Mouse (Mus musculus): Measurements from ENCODE around the gene Fam222b. TPM values are rescaled to one million over a fixed set of nuclear protein-coding genes. Genes with fewer than 3 reads are reported as not detected.
A peak's percentile ranks its signal among the peaks of the same experiment; 100 is the strongest.

Gene Fam222b
- polyA plus RNA-seq, 2 experiments, result 11.7 to 13.3 TPM

DNA sequence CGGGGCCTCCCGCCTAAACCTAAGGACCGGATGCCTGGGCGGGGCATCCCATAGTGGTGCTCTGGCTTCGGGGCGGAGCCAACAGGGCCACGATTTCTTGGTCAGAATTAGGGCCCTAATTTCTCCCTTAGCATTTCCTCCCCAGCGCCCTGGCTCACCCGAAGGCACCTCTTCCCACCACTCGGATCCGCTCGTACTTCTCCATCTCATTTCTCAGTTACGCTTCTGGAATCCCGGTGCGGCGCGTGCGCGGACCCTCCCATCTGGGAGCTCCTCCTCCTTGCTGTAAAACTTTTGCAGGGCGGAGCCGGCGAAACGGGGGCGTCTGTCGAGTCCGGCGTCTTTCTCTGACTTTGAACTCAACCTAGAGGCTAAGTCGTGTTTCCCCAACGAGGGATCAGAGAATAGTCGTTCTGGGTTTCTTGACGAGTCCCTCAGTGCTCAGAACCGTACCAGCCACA, 82.0 kb downstream of the Fam222b start, which contains the start of the genes Nek8 and Tlcd1:
Gene Nek8, minus strand, starts transcription at position 274 of the 461 bp plus-strand sequence.
Gene Tlcd1, plus strand, starts transcription at position 310 of the 461 bp plus-strand sequence.
- DNase-seq (ENCODE audit: low spot score) (peak; percentile 95), ATAC-seq (ENCODE audit: low FRiP score, low read depth) (peak; percentile 77)
- TF ChIP-seq POLR2A (IDR thresholded peaks at IDR 0.05; ENCODE audit: borderline replicate concordance, extremely low read depth, insufficient read depth, insufficient read length), result no peak
- Histone ChIP-seq H3K4me1 (ENCODE audit: control insufficient read depth, insufficient read depth, low read length) (peaks cover 27% of the 10 kb centered on the region), H3K4me2 (replicated peaks; ENCODE audit: low read depth, low read length, severe bottlenecking) (peak within 1 kb of the TSS; percentile 97), H3K4me3 (replicated peaks; ENCODE audit: low read length) (peak within 1 kb of the TSS; percentile 46), H3K9me3 (ENCODE audit: control insufficient read depth, low read length) (no peaks in the 10 kb centered on the region), H3K36me3 (ENCODE audit: control insufficient read depth, insufficient read depth, low read length) (peaks cover 28% of the 10 kb centered on the region), H3K27me3 (ENCODE audit: control insufficient read depth, insufficient read depth, low read length) (no peaks in the 10 kb centered on the region), H3K9ac (ENCODE audit: low read depth, low read length, severe bottlenecking) (peak within 1 kb of the TSS; percentile 40; the same call in 1 of the 2 replicates), H3K27ac (replicated peaks; ENCODE audit: low read depth, low read length) (peak within 1 kb of the TSS; percentile 48; the same call in 1 of the 2 replicates)
- WGBS, result under 1% methylated on average over 32 of the region's 32 CpGs

DNA sequence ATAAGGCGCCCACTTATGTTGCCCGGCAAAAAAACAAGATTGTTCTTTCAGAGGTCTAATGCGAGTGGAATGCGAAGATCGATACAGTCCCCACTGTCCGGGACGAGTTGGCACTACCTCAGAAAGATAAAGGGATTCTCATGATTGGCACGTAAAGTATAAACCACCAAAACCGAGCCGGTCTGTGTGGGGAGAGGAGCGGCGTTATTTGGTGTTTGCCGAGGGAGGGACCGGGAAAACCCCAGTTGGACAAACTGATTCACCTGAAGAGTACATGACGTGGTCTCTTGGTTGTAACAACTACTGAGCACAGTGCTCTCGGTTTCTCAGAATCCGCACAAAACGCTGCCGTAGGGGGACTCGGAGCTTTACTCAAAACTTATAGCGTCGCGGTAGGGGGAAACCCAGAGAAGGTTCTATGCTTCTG, 82.5 kb downstream of the Fam222b start:
- Histone ChIP-seq H3K9me3 (ENCODE audit: control insufficient read depth, low read length) (no peaks in the 10 kb centered on the region), H3K36me3 (ENCODE audit: control insufficient read depth, insufficient read depth, low read length) (peaks cover 33% of the 10 kb centered on the region), H3K9ac (ENCODE audit: low read depth, low read length, severe bottlenecking) (peak overlapping the region; percentile 40; the same call in 1 of the 2 replicates), H3K4me3 (replicated peaks; ENCODE audit: low read length) (peak overlapping the region; percentile 46), H3K27ac (replicated peaks; ENCODE audit: low read depth, low read length) (peak overlapping the region; percentile 48; the same call in 1 of the 2 replicates), H3K4me2 (replicated peaks; ENCODE audit: low read depth, low read length, severe bottlenecking) (peak overlapping the region; percentile 97), H3K4me1 (ENCODE audit: control insufficient read depth, insufficient read depth, low read length) (peaks cover 31% of the 10 kb centered on the region), H3K27me3 (ENCODE audit: control insufficient read depth, insufficient read depth, low read length) (no peaks in the 10 kb centered on the region)
- WGBS, result 2% methylated on average over 23 of the region's 23 CpGs
- TF ChIP-seq POLR2A (IDR thresholded peaks at IDR 0.05; ENCODE audit: borderline replicate concordance, extremely low read depth, insufficient read depth, insufficient read length), result no peak
- no peak for ATAC-seq (ENCODE audit: low FRiP score, low read depth)
- no peak for DNase-seq (ENCODE audit: low spot score)

- Histone ChIP-seq H3K27me3 (ENCODE audit: control insufficient read depth, insufficient read depth, low read length) (no peaks in the 10 kb centered on the region), H3K4me3 (replicated peaks; ENCODE audit: low read length) (peak overlapping the region; percentile 46), H3K9ac (ENCODE audit: low read depth, low read length, severe bottlenecking) (peak overlapping the region; percentile 40; the same call in 1 of the 2 replicates), H3K36me3 (ENCODE audit: control insufficient read depth, insufficient read depth, low read length) (peaks cover 34% of the 10 kb centered on the region), H3K27ac (replicated peaks; ENCODE audit: low read depth, low read length) (0 out of 2 replicates have a peak overlapping the region, but pooled peaks have one; percentile 48), H3K4me1 (ENCODE audit: control insufficient read depth, insufficient read depth, low read length) (peaks cover 36% of the 10 kb centered on the region), H3K4me2 (replicated peaks; ENCODE audit: low read depth, low read length, severe bottlenecking) (peak overlapping the region; percentile 97), H3K9me3 (ENCODE audit: control insufficient read depth, low read length) (no peaks in the 10 kb centered on the region)
- ATAC-seq (ENCODE audit: low FRiP score, low read depth) (no peak), DNase-seq (ENCODE audit: low spot score) (no peak)
- TF ChIP-seq POLR2A (IDR thresholded peaks at IDR 0.05; ENCODE audit: borderline replicate concordance, extremely low read depth, insufficient read depth, insufficient read length), result no peak
- WGBS, result 1% methylated on average over 10 of the region's 10 CpGs
These were observed 83.0 kb downstream of the Fam222b start for GRCm38 (mm10) chr11:78177437-78177836.

- TF ChIP-seq POLR2A (IDR thresholded peaks at IDR 0.05; ENCODE audit: borderline replicate concordance, extremely low read depth, insufficient read depth, insufficient read length), result no peak
- Histone ChIP-seq H3K9ac (ENCODE audit: low read depth, low read length, severe bottlenecking) (peak overlapping the region; percentile 72), H3K4me1 (ENCODE audit: control insufficient read depth, insufficient read depth, low read length) (peaks cover 36% of the 10 kb centered on the region), H3K36me3 (ENCODE audit: control insufficient read depth, insufficient read depth, low read length) (peaks cover 31% of the 10 kb centered on the region), H3K9me3 (ENCODE audit: control insufficient read depth, low read length) (no peaks in the 10 kb centered on the region), H3K27ac (replicated peaks; ENCODE audit: low read depth, low read length) (peak overlapping the region; percentile 94), H3K4me3 (replicated peaks; ENCODE audit: low read length) (peak overlapping the region; percentile 46), H3K27me3 (ENCODE audit: control insufficient read depth, insufficient read depth, low read length) (no peaks in the 10 kb centered on the region), H3K4me2 (replicated peaks; ENCODE audit: low read depth, low read length, severe bottlenecking) (peak overlapping the region; percentile 97)
- ATAC-seq (ENCODE audit: low FRiP score, low read depth) (peak; percentile 86), DNase-seq (ENCODE audit: low spot score) (peak; percentile 95)
- 0% methylated on average over 50 of the region's 84 CpGs for WGBS
These were observed 83.7 kb downstream of the Fam222b start for GRCm38 (mm10) chr11:78177903-78178858.

- peak; percentile 25; the same call in 1 of the 2 replicates for TF ChIP-seq POLR2A (IDR thresholded peaks at IDR 0.05; ENCODE audit: borderline replicate concordance, extremely low read depth, insufficient read depth, insufficient read length)
- Histone ChIP-seq H3K4me2 (replicated peaks; ENCODE audit: low read depth, low read length, severe bottlenecking) (peak overlapping the region; percentile 97), H3K4me1 (ENCODE audit: control insufficient read depth, insufficient read depth, low read length) (peaks cover 38% of the 10 kb centered on the region), H3K27me3 (ENCODE audit: control insufficient read depth, insufficient read depth, low read length) (no peaks in the 10 kb centered on the region), H3K9ac (ENCODE audit: low read depth, low read length, severe bottlenecking) (peak overlapping the region; percentile 72), H3K27ac (replicated peaks; ENCODE audit: low read depth, low read length) (peak overlapping the region; percentile 94), H3K36me3 (ENCODE audit: control insufficient read depth, insufficient read depth, low read length) (peaks cover 31% of the 10 kb centered on the region), H3K9me3 (ENCODE audit: control insufficient read depth, low read length) (no peaks in the 10 kb centered on the region), H3K4me3 (replicated peaks; ENCODE audit: low read length) (peak overlapping the region; percentile 46)
- DNase-seq (ENCODE audit: low spot score) (peak; percentile 85), ATAC-seq (ENCODE audit: low FRiP score, low read depth) (no peak; the same call in 1 of the 2 replicates)
- WGBS, result 1% methylated on average over 26 of the region's 29 CpGs
These were observed 84.5 kb downstream of the Fam222b start for GRCm38 (mm10) chr11:78178859-78179437.

Data from limb, embryonic 14.5 days (tissue).